Comparison of ENCODE assay signal across 19 mouse cellular contexts in genomic region chr6:46205531-46205930, GRCm38 (mm10).
DNase-seq lines count a peak whose midpoint lies in the region; ATAC-seq lines count a peak whose summit lies in the region.
"Had no signal": no experiment of that assay in that cellular context is flagged by ENCODE, and none has a peak within 500 bp of the region (broad histone marks: within the 10 kb centered on the region; RNA-seq: fewer than 3 reads in every experiment).

No protein-coding gene starts in this region.

- WGBS in forebrain, embryonic 15.5 days: 37% methylated on average over 2 of the region's 2 CpGs
- WGBS in forebrain, embryonic 11.5 days: 74% methylated on average over 2 of the region's 2 CpGs

- H3K9me3 ChIP-seq in forebrain, embryonic 15.5 days: no peaks in the 10 kb centered on the region
- no peaks in the 10 kb centered on the region for H3K9me3 ChIP-seq in forebrain, embryonic 11.5 days (ENCODE audit: control insufficient read depth, low read length)
- H3K9me3 ChIP-seq: embryonic facial prominence, embryonic 13.5 days; limb, embryonic 15.5 days; liver, embryonic 15.5 days; neural tube, embryonic 12.5 days had no signal

- H3K9ac ChIP-seq in forebrain, embryonic 15.5 days (replicated peaks): no peak overlapping the region
- no peak overlapping the region for H3K9ac ChIP-seq in forebrain, embryonic 11.5 days (ENCODE audit: low read length)
- H3K9ac ChIP-seq: embryonic facial prominence, embryonic 13.5 days; limb, embryonic 15.5 days; liver, embryonic 15.5 days; neural tube, embryonic 12.5 days had no signal

- ATAC-seq in forebrain, embryonic 15.5 days (replicated peaks): 0 out of 2 replicates have a peak, but pooled peaks have one; percentile 35
- no peak for ATAC-seq in forebrain, embryonic 11.5 days (replicated peaks; ENCODE audit: low FRiP score)
- ATAC-seq in erythroid progenitor cell, adult 5-6 weeks (replicated peaks; ENCODE audit: low FRiP score, poor library complexity, severe bottlenecking): no peak
- ATAC-seq in granulocyte monocyte progenitor cell, adult 5-6 weeks (replicated peaks; ENCODE audit: poor library complexity, severe bottlenecking): no peak

- DNase-seq in forebrain, embryonic 11.5 days (ENCODE audit: low spot score): no peak
- DNase-seq in cerebellum, adult 11 months: peak; percentile 34
- DNase-seq in cerebellum, postnatal 10 days: peak; percentile 23 to 41
- no peak for DNase-seq in right cerebral cortex, postnatal 36 days (ENCODE audit: low spot score in 2 of 2)
- DNase-seq: adrenal gland, postnatal 10 days; heart, postnatal 10 days; kidney, adult 18-20 months; thymus, postnatal 4 days had no signal

- H3K27me3 ChIP-seq in forebrain, embryonic 15.5 days: no peaks in the 10 kb centered on the region
- no peaks in the 10 kb centered on the region for H3K27me3 ChIP-seq in forebrain, embryonic 11.5 days (ENCODE audit: control insufficient read depth, insufficient read depth, low read length)
- H3K27me3 ChIP-seq: CH12.LX; embryonic facial prominence, embryonic 13.5 days; limb, embryonic 15.5 days; liver, embryonic 15.5 days; neural tube, embryonic 12.5 days had no signal

- H3K36me3 ChIP-seq in forebrain, embryonic 15.5 days: no peaks in the 10 kb centered on the region
- H3K36me3 ChIP-seq in forebrain, embryonic 11.5 days (ENCODE audit: control insufficient read depth, insufficient read depth, low read length): no peaks in the 10 kb centered on the region
- H3K36me3 ChIP-seq: embryonic facial prominence, embryonic 13.5 days; limb, embryonic 15.5 days; liver, embryonic 15.5 days; neural tube, embryonic 12.5 days had no signal

- H3K4me1 ChIP-seq in forebrain, embryonic 15.5 days: no peaks in the 10 kb centered on the region
- H3K4me1 ChIP-seq in forebrain, embryonic 11.5 days (replicated peaks; ENCODE audit: control insufficient read depth, insufficient read depth, low read length): no peaks in the 10 kb centered on the region
- H3K4me1 ChIP-seq: embryonic facial prominence, embryonic 13.5 days; limb, embryonic 15.5 days; liver, embryonic 15.5 days; neural tube, embryonic 12.5 days had no signal

- H3K27ac ChIP-seq in forebrain, embryonic 15.5 days (replicated peaks): no peak overlapping the region
- no peak overlapping the region for H3K27ac ChIP-seq in forebrain, embryonic 11.5 days (ENCODE audit: low read depth, low read length)
- H3K27ac ChIP-seq: embryonic facial prominence, embryonic 13.5 days; kidney, postnatal 0 days; limb, embryonic 15.5 days; liver, embryonic 15.5 days; neural tube, embryonic 12.5 days had no signal

- no peak overlapping the region for H3K4me2 ChIP-seq in forebrain, embryonic 15.5 days (replicated peaks)
- no peak overlapping the region for H3K4me2 ChIP-seq in forebrain, embryonic 11.5 days (ENCODE audit: low read depth, low read length, severe bottlenecking)
- H3K4me2 ChIP-seq: embryonic facial prominence, embryonic 13.5 days; heart, embryonic 11.5 days; limb, embryonic 15.5 days; liver, embryonic 15.5 days; midbrain, embryonic 11.5 days; neural tube, embryonic 12.5 days had no signal

- no peak overlapping the region for H3K4me3 ChIP-seq in forebrain, embryonic 15.5 days
- no peak overlapping the region for H3K4me3 ChIP-seq in forebrain, embryonic 11.5 days (ENCODE audit: low read depth, low read length)
- H3K4me3 ChIP-seq: embryonic facial prominence, embryonic 13.5 days; limb, embryonic 15.5 days; liver, embryonic 15.5 days; neural tube, embryonic 12.5 days had no signal

Comparison
In these comparisons a context has a peak if more than half of its experiments do, and no peak if none do; other contexts are left out.
1. DNase-seq: peak in cerebellum, adult 11 months (single experiment) and cerebellum, postnatal 10 days (2 of 2); none in forebrain, embryonic 11.5 days (single experiment) and right cerebral cortex, postnatal 36 days (0 of 2).